Mouse (Mus musculus): Measurements from ENCODE around the gene Dop1a. TPM values are rescaled to one million over a fixed set of nuclear protein-coding genes. Genes with fewer than 3 reads are reported as not detected.

The Dop1a gene
- polyA plus RNA-seq, 1 experiment from 2014 or later: 7.2 TPM

- H3K4me3 ChIP-seq (ENCODE audit: low read depth, low read length): no peak overlapping the region
- DNase-seq (ENCODE audit: low spot score) (no peak), ATAC-seq (ENCODE audit: low FRiP score, low TSS enrichment) (no peak)
- 95% methylated on average over 3 of the region's 3 CpGs for WGBS
- no peak overlapping the region for H3K4me2 ChIP-seq (replicated peaks; ENCODE audit: low read depth)
- no peaks in the 10 kb centered on the region for H3K4me1 ChIP-seq (replicated peaks; ENCODE audit: control insufficient read depth, insufficient read depth)
- H3K36me3 ChIP-seq (ENCODE audit: control insufficient read depth, insufficient read depth, low read length): peaks cover 8% of the 10 kb centered on the region
- TF ChIP-seq CTCF (IDR thresholded peaks at IDR 0.05; ENCODE audit: low read depth): no peak
- TF ChIP-seq EP300 (optimal IDR thresholded peaks at IDR 0.05): no peak
- no peaks in the 10 kb centered on the region for H3K9me3 ChIP-seq (ENCODE audit: control insufficient read depth, low read length)
- no peak overlapping the region for H3K27ac ChIP-seq (replicated peaks)
- H3K9ac ChIP-seq (ENCODE audit: low read length): no peak overlapping the region
- no peaks in the 10 kb centered on the region for H3K27me3 ChIP-seq (ENCODE audit: control insufficient read depth, insufficient read depth, low read length)
Measured at GRCm38 (mm10) chr9:86543451-86543850, 76.5 kb downstream of the Dop1a start.

GRCm38 (mm10) chr9:86544559-86544958 lies 77.6 kb downstream of the Dop1a start:
- no peak overlapping the region for H3K4me3 ChIP-seq (ENCODE audit: low read depth, low read length)
- H3K27me3 ChIP-seq (ENCODE audit: control insufficient read depth, insufficient read depth, low read length): no peaks in the 10 kb centered on the region
- no peak for ATAC-seq (ENCODE audit: low FRiP score, low TSS enrichment)
- no peak for DNase-seq (ENCODE audit: low spot score)
- H3K4me1 ChIP-seq (replicated peaks; ENCODE audit: control insufficient read depth, insufficient read depth): no peaks in the 10 kb centered on the region
- no peaks in the 10 kb centered on the region for H3K9me3 ChIP-seq (ENCODE audit: control insufficient read depth, low read length)
- TF ChIP-seq EP300 (optimal IDR thresholded peaks at IDR 0.05) (no peak), CTCF (IDR thresholded peaks at IDR 0.05; ENCODE audit: low read depth) (no peak)
- no peak overlapping the region for H3K9ac ChIP-seq (ENCODE audit: low read length)
- H3K4me2 ChIP-seq (replicated peaks; ENCODE audit: low read depth): no peak overlapping the region
- no peak overlapping the region for H3K27ac ChIP-seq (replicated peaks)
- 73% methylated on average over 1 of the region's 1 CpGs for WGBS
- H3K36me3 ChIP-seq (ENCODE audit: control insufficient read depth, insufficient read depth, low read length): peaks cover 15% of the 10 kb centered on the region

GRCm38 (mm10) chr9:86549637-86550162 lies 82.7 kb downstream of the Dop1a start:
- peaks cover 22% of the 10 kb centered on the region for H3K36me3 ChIP-seq (ENCODE audit: control insufficient read depth, insufficient read depth, low read length)
- H3K4me3 ChIP-seq (ENCODE audit: low read depth, low read length): no peak overlapping the region
- H3K4me1 ChIP-seq (replicated peaks; ENCODE audit: control insufficient read depth, insufficient read depth): no peaks in the 10 kb centered on the region
- H3K4me2 ChIP-seq (replicated peaks; ENCODE audit: low read depth): no peak overlapping the region
- TF ChIP-seq EP300 (optimal IDR thresholded peaks at IDR 0.05) (no peak), CTCF (IDR thresholded peaks at IDR 0.05; ENCODE audit: low read depth) (no peak)
- no peak for DNase-seq (ENCODE audit: low spot score)
- no peaks in the 10 kb centered on the region for H3K27me3 ChIP-seq (ENCODE audit: control insufficient read depth, insufficient read depth, low read length)
- no peaks in the 10 kb centered on the region for H3K9me3 ChIP-seq (ENCODE audit: control insufficient read depth, low read length)
- H3K27ac ChIP-seq (replicated peaks): no peak overlapping the region
- 89% methylated on average over 5 of the region's 5 CpGs for WGBS
- H3K9ac ChIP-seq (ENCODE audit: low read length): no peak overlapping the region
- ATAC-seq (ENCODE audit: low FRiP score, low TSS enrichment): no peak

GRCm38 (mm10) chr9:86550717-86551116 lies 83.8 kb downstream of the Dop1a start:
- Histone ChIP-seq H3K4me1 (replicated peaks; ENCODE audit: control insufficient read depth, insufficient read depth) (no peaks in the 10 kb centered on the region), H3K36me3 (ENCODE audit: control insufficient read depth, insufficient read depth, low read length) (peaks cover 18% of the 10 kb centered on the region), H3K9ac (ENCODE audit: low read length) (no peak overlapping the region), H3K4me3 (ENCODE audit: low read depth, low read length) (no peak overlapping the region), H3K4me2 (replicated peaks; ENCODE audit: low read depth) (no peak overlapping the region), H3K27me3 (ENCODE audit: control insufficient read depth, insufficient read depth, low read length) (no peaks in the 10 kb centered on the region), H3K27ac (replicated peaks) (no peak overlapping the region), H3K9me3 (ENCODE audit: control insufficient read depth, low read length) (no peaks in the 10 kb centered on the region)
- ATAC-seq (ENCODE audit: low FRiP score, low TSS enrichment) (no peak), DNase-seq (ENCODE audit: low spot score) (no peak)
- 89% methylated on average over 3 of the region's 3 CpGs for WGBS
- no peak for TF ChIP-seq EP300 (optimal IDR thresholded peaks at IDR 0.05)
- TF ChIP-seq CTCF (IDR thresholded peaks at IDR 0.05; ENCODE audit: low read depth): no peak

- no peak for ATAC-seq (ENCODE audit: low FRiP score, low TSS enrichment)
- 73% methylated on average over 9 of the region's 9 CpGs for WGBS
- H3K27ac ChIP-seq (replicated peaks): no peak overlapping the region
- no peak overlapping the region for H3K4me3 ChIP-seq (ENCODE audit: low read depth, low read length)
- DNase-seq (ENCODE audit: low spot score): no peak
- no peak overlapping the region for H3K9ac ChIP-seq (ENCODE audit: low read length)
- no peaks in the 10 kb centered on the region for H3K9me3 ChIP-seq (ENCODE audit: control insufficient read depth, low read length)
- no peaks in the 10 kb centered on the region for H3K4me1 ChIP-seq (replicated peaks; ENCODE audit: control insufficient read depth, insufficient read depth)
- H3K4me2 ChIP-seq (replicated peaks; ENCODE audit: low read depth): no peak overlapping the region
- H3K36me3 ChIP-seq (ENCODE audit: control insufficient read depth, insufficient read depth, low read length): peaks cover 17% of the 10 kb centered on the region
- TF ChIP-seq EP300 (optimal IDR thresholded peaks at IDR 0.05): no peak
- no peak for TF ChIP-seq CTCF (IDR thresholded peaks at IDR 0.05; ENCODE audit: low read depth)
- H3K27me3 ChIP-seq (ENCODE audit: control insufficient read depth, insufficient read depth, low read length): no peaks in the 10 kb centered on the region
Measured at GRCm38 (mm10) chr9:86553886-86554285, 86.9 kb downstream of the Dop1a start.

- 95% methylated on average over 4 of the region's 4 CpGs for WGBS
- no peaks in the 10 kb centered on the region for H3K9me3 ChIP-seq (ENCODE audit: control insufficient read depth, low read length)
- no peaks in the 10 kb centered on the region for H3K27me3 ChIP-seq (ENCODE audit: control insufficient read depth, insufficient read depth, low read length)
- TF ChIP-seq CTCF (IDR thresholded peaks at IDR 0.05; ENCODE audit: low read depth) (no peak), EP300 (optimal IDR thresholded peaks at IDR 0.05) (no peak)
- H3K27ac ChIP-seq (replicated peaks): no peak overlapping the region
- H3K4me2 ChIP-seq (replicated peaks; ENCODE audit: low read depth): no peak overlapping the region
- H3K4me1 ChIP-seq (replicated peaks; ENCODE audit: control insufficient read depth, insufficient read depth): no peaks in the 10 kb centered on the region
- DNase-seq (ENCODE audit: low spot score): no peak
- no peak overlapping the region for H3K9ac ChIP-seq (ENCODE audit: low read length)
- H3K36me3 ChIP-seq (ENCODE audit: control insufficient read depth, insufficient read depth, low read length): peaks cover 15% of the 10 kb centered on the region
- H3K4me3 ChIP-seq (ENCODE audit: low read depth, low read length): no peak overlapping the region
- no peak for ATAC-seq (ENCODE audit: low FRiP score, low TSS enrichment)
Measured at GRCm38 (mm10) chr9:86554641-86555040, 87.7 kb downstream of the Dop1a start.
